ENCODE assay signal across 8 mouse cellular contexts in genomic region chr9:117872387-117873081, GRCm38 (mm10).
DNase-seq lines count a peak whose midpoint lies in the region; ATAC-seq lines count a peak whose summit lies in the region.

No protein-coding gene starts in this region.

- peak; percentile 88 for ATAC-seq in kidney, embryonic 14.5 days (ENCODE audit: low FRiP score, low TSS enrichment)
- ATAC-seq in forebrain, embryonic 14.5 days: peak; percentile 90
- ATAC-seq in hindbrain, embryonic 15.5 days (ENCODE audit: low FRiP score, low read depth): peak; percentile 80
- no peak for ATAC-seq in liver, embryonic 13.5 days (ENCODE audit: low read depth)
- peak; percentile 85 for ATAC-seq in neural tube, embryonic 15.5 days (ENCODE audit: low FRiP score)

- H3K9me3 ChIP-seq in kidney, embryonic 14.5 days (ENCODE audit: control insufficient read depth, low read length): no peaks in the 10 kb centered on the region
- no peaks in the 10 kb centered on the region for H3K9me3 ChIP-seq in forebrain, embryonic 14.5 days (replicated peaks; ENCODE audit: control insufficient read depth, low read length)
- H3K9me3 ChIP-seq in hindbrain, embryonic 15.5 days: no peaks in the 10 kb centered on the region
- no peaks in the 10 kb centered on the region for H3K9me3 ChIP-seq in liver, embryonic 13.5 days (replicated peaks)
- no peaks in the 10 kb centered on the region for H3K9me3 ChIP-seq in neural tube, embryonic 15.5 days (replicated peaks)

- peak overlapping the region; percentile 56 for H3K9ac ChIP-seq in kidney, embryonic 14.5 days (ENCODE audit: low read depth, low read length)
- peak overlapping the region; percentile 80 for H3K9ac ChIP-seq in forebrain, embryonic 14.5 days (ENCODE audit: low read length)
- H3K9ac ChIP-seq in hindbrain, embryonic 15.5 days: peak overlapping the region; percentile 72
- H3K9ac ChIP-seq in liver, embryonic 13.5 days: no peak overlapping the region
- H3K9ac ChIP-seq in neural tube, embryonic 15.5 days (replicated peaks): peak overlapping the region; percentile 77

- peaks cover 18% of the 10 kb centered on the region for H3K27me3 ChIP-seq in kidney, embryonic 14.5 days (ENCODE audit: control insufficient read depth, insufficient read depth, low read length)
- H3K27me3 ChIP-seq in forebrain, embryonic 14.5 days (replicated peaks; ENCODE audit: control insufficient read depth, insufficient read depth, low read length): no peaks in the 10 kb centered on the region
- H3K27me3 ChIP-seq in hindbrain, embryonic 15.5 days: no peaks in the 10 kb centered on the region
- H3K27me3 ChIP-seq in liver, embryonic 13.5 days: peaks cover 42% of the 10 kb centered on the region
- 0 out of 2 replicates have a peak, but pooled peaks cover 6% of the 10 kb centered on the region for H3K27me3 ChIP-seq in neural tube, embryonic 15.5 days (replicated peaks)

- peaks cover 10% of the 10 kb centered on the region; the same call in 1 of the 2 replicates for H3K4me1 ChIP-seq in kidney, embryonic 14.5 days (ENCODE audit: control insufficient read depth, insufficient read depth, low read length)
- peaks cover 11% of the 10 kb centered on the region for H3K4me1 ChIP-seq in forebrain, embryonic 14.5 days (ENCODE audit: control insufficient read depth, insufficient read depth, low read length)
- peaks cover 22% of the 10 kb centered on the region for H3K4me1 ChIP-seq in hindbrain, embryonic 15.5 days (replicated peaks)
- no peaks in the 10 kb centered on the region; the same call in 1 of the 2 replicates for H3K4me1 ChIP-seq in liver, embryonic 13.5 days (replicated peaks)
- peaks cover 36% of the 10 kb centered on the region for H3K4me1 ChIP-seq in neural tube, embryonic 15.5 days

- no peak for DNase-seq in kidney, adult 18-20 months
- DNase-seq in cerebellum, adult 11-12 months: peak; percentile 27
- DNase-seq in forebrain, embryonic 14.5 days (ENCODE audit: low spot score): peak; percentile 78
- no peak for DNase-seq in liver, embryonic 13.5 days
- no peak for DNase-seq in spleen, adult 12 weeks (ENCODE audit: low spot score)

- H3K36me3 ChIP-seq in kidney, embryonic 14.5 days (ENCODE audit: control insufficient read depth, insufficient read depth, low read length): no peaks in the 10 kb centered on the region
- H3K36me3 ChIP-seq in forebrain, embryonic 14.5 days (ENCODE audit: control insufficient read depth, insufficient read depth, low read length): no peaks in the 10 kb centered on the region
- H3K36me3 ChIP-seq in hindbrain, embryonic 15.5 days: no peaks in the 10 kb centered on the region
- no peaks in the 10 kb centered on the region for H3K36me3 ChIP-seq in liver, embryonic 13.5 days
- no peaks in the 10 kb centered on the region for H3K36me3 ChIP-seq in neural tube, embryonic 15.5 days

- no peak overlapping the region for H3K27ac ChIP-seq in kidney, embryonic 14.5 days (ENCODE audit: low read depth, low read length)
- peak overlapping the region; percentile 66; the same call in 1 of the 2 replicates for H3K27ac ChIP-seq in forebrain, embryonic 14.5 days (ENCODE audit: low read depth, low read length)
- peak overlapping the region; percentile 88 for H3K27ac ChIP-seq in hindbrain, embryonic 15.5 days (replicated peaks)
- no peak overlapping the region for H3K27ac ChIP-seq in liver, embryonic 13.5 days
- H3K27ac ChIP-seq in neural tube, embryonic 15.5 days (replicated peaks): peak overlapping the region; percentile 90

- peak overlapping the region; percentile 100 for H3K4me2 ChIP-seq in kidney, embryonic 14.5 days (replicated peaks; ENCODE audit: low read depth, low read length)
- peak overlapping the region; percentile 91 for H3K4me2 ChIP-seq in forebrain, embryonic 14.5 days (ENCODE audit: low read length)
- H3K4me2 ChIP-seq in hindbrain, embryonic 15.5 days: peak overlapping the region; percentile 84
- peak overlapping the region; percentile 63 for H3K4me2 ChIP-seq in liver, embryonic 13.5 days
- H3K4me2 ChIP-seq in neural tube, embryonic 15.5 days: peak overlapping the region; percentile 91

- peak overlapping the region; percentile 64 for H3K4me3 ChIP-seq in kidney, embryonic 14.5 days (ENCODE audit: low read length)
- H3K4me3 ChIP-seq in forebrain, embryonic 14.5 days (ENCODE audit: low read depth, low read length): peak overlapping the region; percentile 64
- peak overlapping the region; percentile 65 for H3K4me3 ChIP-seq in hindbrain, embryonic 15.5 days
- H3K4me3 ChIP-seq in liver, embryonic 13.5 days (replicated peaks): peak overlapping the region; percentile 42
- H3K4me3 ChIP-seq in neural tube, embryonic 15.5 days (replicated peaks): peak overlapping the region; percentile 77

- under 1% methylated on average over 60 of the region's 70 CpGs for WGBS in kidney, embryonic 14.5 days
- WGBS in forebrain, embryonic 14.5 days: 0% methylated on average over 67 of the region's 70 CpGs
- WGBS in hindbrain, embryonic 15.5 days: under 1% methylated on average over 52 of the region's 70 CpGs
- 2% methylated on average over 56 of the region's 70 CpGs for whole genome bisulfite sequencing in liver, embryonic 13.5 days (ENCODE audit: insufficient replicate concordance)
- under 1% methylated on average over 61 of the region's 70 CpGs for WGBS in neural tube, embryonic 15.5 days

Comparison
In these comparisons a context has a peak if more than half of its experiments do, and no peak if none do; other contexts are left out.
1. H3K27ac ChIP-seq: peak in forebrain, embryonic 14.5 days (single experiment), hindbrain, embryonic 15.5 days (single experiment) and neural tube, embryonic 15.5 days (single experiment); none in kidney, embryonic 14.5 days (single experiment) and liver, embryonic 13.5 days (single experiment).
2. DNase-seq: peak in cerebellum, adult 11-12 months (single experiment) and forebrain, embryonic 14.5 days (single experiment); none in kidney, adult 18-20 months (single experiment), liver, embryonic 13.5 days (single experiment) and spleen, adult 12 weeks (single experiment).
3. Peak in every context shown above with its lines, with median percentiles within 50 percentile points of each other: H3K4me2 ChIP-seq and H3K4me3 ChIP-seq.